15 mouse cellular contexts compared by ENCODE assay signal in genomic region chr6:112834430-112834829, GRCm38 (mm10).
DNase-seq lines count a peak whose midpoint lies in the region; ATAC-seq and TF ChIP-seq lines count a peak whose summit lies in the region.
"Had no signal": no experiment of that assay in that cellular context is flagged by ENCODE, and none has a peak within 500 bp of the region (broad histone marks: within the 10 kb centered on the region; RNA-seq: fewer than 3 reads in every experiment).

No protein-coding gene starts in this region.

- no peak overlapping the region for H3K4me2 ChIP-seq in forebrain, embryonic 13.5 days
- H3K4me2 ChIP-seq in hindbrain, embryonic 16.5 days (ENCODE audit: low read length) = no peak overlapping the region
- H3K4me2 ChIP-seq in midbrain, postnatal 0 days (ENCODE audit: low read depth, low read length, poor library complexity, severe bottlenecking) = no peak overlapping the region
- H3K4me2 ChIP-seq in kidney, embryonic 15.5 days = no peak overlapping the region
- H3K4me2 ChIP-seq: embryonic facial prominence, embryonic 13.5 days had no signal

- peaks cover 58% of the 10 kb centered on the region for H3K4me1 ChIP-seq in forebrain, embryonic 13.5 days
- H3K4me1 ChIP-seq in hindbrain, embryonic 16.5 days (ENCODE audit: control insufficient read depth, insufficient read depth, low read depth, low read length) = peaks cover 35% of the 10 kb centered on the region
- H3K4me1 ChIP-seq in midbrain, postnatal 0 days (ENCODE audit: insufficient read depth, low read length) = peaks cover 21% of the 10 kb centered on the region
- H3K4me1 ChIP-seq in kidney, embryonic 15.5 days = peaks cover 11% of the 10 kb centered on the region

- H3K27me3 ChIP-seq in forebrain, embryonic 13.5 days = no peaks in the 10 kb centered on the region
- no peaks in the 10 kb centered on the region for H3K27me3 ChIP-seq in hindbrain, embryonic 16.5 days (replicated peaks; ENCODE audit: control insufficient read depth, insufficient read depth, low read length)
- H3K27me3 ChIP-seq in midbrain, postnatal 0 days (ENCODE audit: insufficient read depth, low read length) = no peaks in the 10 kb centered on the region
- no peaks in the 10 kb centered on the region for H3K27me3 ChIP-seq in kidney, embryonic 15.5 days
- H3K27me3 ChIP-seq: embryonic facial prominence, embryonic 13.5 days had no signal

- no peak overlapping the region for H3K4me3 ChIP-seq in forebrain, embryonic 13.5 days
- H3K4me3 ChIP-seq in hindbrain, embryonic 16.5 days (ENCODE audit: low read length) = no peak overlapping the region
- no peak overlapping the region for H3K4me3 ChIP-seq in midbrain, postnatal 0 days (ENCODE audit: low read depth, low read length)
- H3K4me3 ChIP-seq in kidney, embryonic 15.5 days (replicated peaks) = no peak overlapping the region
- H3K4me3 ChIP-seq: embryonic facial prominence, embryonic 13.5 days had no signal

- ATAC-seq in frontal cortex, adult (ENCODE audit: low TSS enrichment) = peak; percentile 58
- no peak for ATAC-seq in forebrain, embryonic 13.5 days
- ATAC-seq in hindbrain, embryonic 16.5 days = 0 out of 2 replicates have a peak, but pooled peaks have one; percentile 1
- no peak for ATAC-seq in midbrain, postnatal 0 days (ENCODE audit: low FRiP score)
- ATAC-seq in kidney, embryonic 15.5 days (replicated peaks; ENCODE audit: low FRiP score) = no peak

- H3K9ac ChIP-seq in forebrain, embryonic 13.5 days = no peak overlapping the region
- H3K9ac ChIP-seq in hindbrain, embryonic 16.5 days (ENCODE audit: low read depth, low read length) = no peak overlapping the region; the same call in 1 of the 2 replicates
- no peak overlapping the region for H3K9ac ChIP-seq in midbrain, postnatal 0 days (replicated peaks; ENCODE audit: low read length, poor library complexity, severe bottlenecking)
- H3K9ac ChIP-seq in kidney, embryonic 15.5 days = no peak overlapping the region
- H3K9ac ChIP-seq: embryonic facial prominence, embryonic 13.5 days; liver, embryonic 14.5 days had no signal

- no peak for TF ChIP-seq CTCF in midbrain, postnatal 0 days (IDR thresholded peaks at IDR 0.05)

- no peak for DNase-seq in frontal cortex, postnatal 14 days (ENCODE audit: low spot score in 2 of 2)
- no peak for DNase-seq in midbrain, postnatal 0 days (ENCODE audit: low spot score)
- no peak for DNase-seq in adrenal gland, adult 8-10 months
- DNase-seq in layer of hippocampus, adult 11-12 months (ENCODE audit: low spot score) = no peak
- DNase-seq: cerebellum, postnatal 14 days; kidney, adult 9 months; layer of hippocampus, adult 9-11 months; lung, postnatal 14 days; thymus, postnatal 4 days had no signal

- peaks cover under 1% of the 10 kb centered on the region; the same call in 1 of the 2 replicates for H3K36me3 ChIP-seq in forebrain, embryonic 13.5 days (ENCODE audit: poor library complexity, severe bottlenecking)
- H3K36me3 ChIP-seq in hindbrain, embryonic 16.5 days (ENCODE audit: control insufficient read depth, insufficient read depth, low read length) = no peaks in the 10 kb centered on the region
- no peaks in the 10 kb centered on the region for H3K36me3 ChIP-seq in midbrain, postnatal 0 days (ENCODE audit: insufficient read depth, low read length)
- no peaks in the 10 kb centered on the region for H3K36me3 ChIP-seq in kidney, embryonic 15.5 days
- H3K36me3 ChIP-seq: embryonic facial prominence, embryonic 13.5 days had no signal

- WGBS in forebrain, embryonic 13.5 days = 84% methylated on average over 5 of the region's 5 CpGs
- WGBS in hindbrain, embryonic 16.5 days = 70% methylated on average over 5 of the region's 5 CpGs
- 72% methylated on average over 5 of the region's 5 CpGs for WGBS in midbrain, postnatal 0 days
- 87% methylated on average over 5 of the region's 5 CpGs for WGBS in kidney, embryonic 15.5 days

- H3K9me3 ChIP-seq in forebrain, embryonic 13.5 days (replicated peaks) = no peaks in the 10 kb centered on the region
- H3K9me3 ChIP-seq in hindbrain, embryonic 16.5 days (ENCODE audit: control insufficient read depth, low read length) = no peaks in the 10 kb centered on the region
- no peaks in the 10 kb centered on the region for H3K9me3 ChIP-seq in midbrain, postnatal 0 days (ENCODE audit: low read length)
- H3K9me3 ChIP-seq in kidney, embryonic 15.5 days (replicated peaks) = no peaks in the 10 kb centered on the region
- H3K9me3 ChIP-seq: embryonic facial prominence, embryonic 13.5 days had no signal

- H3K27ac ChIP-seq in forebrain, embryonic 13.5 days = peak overlapping the region; percentile 60; the same call in 1 of the 2 replicates
- H3K27ac ChIP-seq in hindbrain, embryonic 16.5 days (ENCODE audit: low read depth, low read length) = no peak overlapping the region; the same call in 1 of the 2 replicates
- H3K27ac ChIP-seq in midbrain, postnatal 0 days (ENCODE audit: low read depth, low read length) = peak overlapping the region; percentile 49; the same call in 1 of the 2 replicates
- no peak overlapping the region for H3K27ac ChIP-seq in kidney, embryonic 15.5 days
- H3K27ac ChIP-seq: embryonic facial prominence, embryonic 13.5 days; liver, embryonic 14.5 days had no signal

Comparison
In these comparisons a context has a peak if more than half of its experiments do, and no peak if none do; other contexts are left out.
1. ATAC-seq: peak in frontal cortex, adult (single experiment) and hindbrain, embryonic 16.5 days (single experiment); none in forebrain, embryonic 13.5 days (single experiment), midbrain, postnatal 0 days (single experiment) and kidney, embryonic 15.5 days (single experiment).
2. H3K27ac ChIP-seq: peak in forebrain, embryonic 13.5 days (single experiment) and midbrain, postnatal 0 days (single experiment); none in hindbrain, embryonic 16.5 days (single experiment) and kidney, embryonic 15.5 days (single experiment).